Mouse (Mus musculus) embryonic fibroblast, embryonic 13.5 days (primary cell): Measurements from ENCODE around the gene Tnfrsf26. TPM values are rescaled to one million over a fixed set of nuclear protein-coding genes. Genes with fewer than 3 reads are reported as not detected.
A peak's percentile ranks its signal among the peaks of the same experiment; 100 is the strongest.
"Not testable (repeated sequence)": the region's sequence is repeated elsewhere in the genome, so short reads cannot be mapped to it uniquely, and the experiment has no call there.

Source experiments
- H3K27ac ChIP-seq: 2 replicates; pipeline ENCODE4 v1.5.1; 2012; ENCODE audit warnings: low read length, control low read depth, inconsistent platforms; ENCODE audit not compliant: insufficient read depth
- H3K4me1 ChIP-seq: 2 replicates; pipeline ENCODE4 v1.6.1; 2011; ENCODE audit warnings: low read length; ENCODE audit not compliant: control insufficient read depth, insufficient read depth
- H3K4me3 ChIP-seq: 2 replicates; pipeline ENCODE4 v1.5.1; 2011; ENCODE audit warnings: mild to moderate bottlenecking, control low read depth, low read length; ENCODE audit not compliant: insufficient read depth
- CTCF ChIP-seq: IDR thresholded peaks from 2 replicates; pipeline ENCODE4 v1.5.1; 2011; ENCODE audit warnings: mild to moderate bottlenecking, control low read depth, low read length, moderate library complexity, borderline replicate concordance; ENCODE audit not compliant: insufficient read depth
- POLR2A ChIP-seq: IDR thresholded peaks from 2 replicates; pipeline ENCODE4 v1.6.1; 2011; ENCODE audit warnings: low read depth, mild to moderate bottlenecking, control low read depth, low read length, moderate library complexity
- polyA plus RNA-seq: library from polyadenylated mRNA; stranded (reverse); fragments of >200 nt; gene quantifications from 2 replicates; pipeline ENCODE4 v1.2.4, GENCODE M21; 2011; ENCODE audit warnings: low read depth; ENCODE audit not compliant: missing spikeins, insufficient read length

The Tnfrsf26 gene
- 1.4 and 1.6 TPM in 2 replicates for polyA plus RNA-seq

GRCm38 (mm10) chr7:143628540-143628939 is at the start of gene Tnfrsf26:
Gene Tnfrsf26, minus strand, starts transcription at chr7:143628722.
- Histone ChIP-seq H3K27ac (no peak within 1 kb of the TSS), H3K4me3 (no peak within 1 kb of the TSS), H3K4me1 (peaks cover 4% of the 10 kb centered on the region)
- no peak for TF ChIP-seq CTCF
- TF ChIP-seq POLR2A: no peak

- Histone ChIP-seq H3K27ac (no peak overlapping the region), H3K4me1 (no peaks in the 10 kb centered on the region), H3K4me3 (no peak overlapping the region)
- TF ChIP-seq CTCF (no peak), POLR2A (no peak)
Observed at GRCm38 (mm10) chr7:143666427-143667311, 38.1 kb upstream of the Tnfrsf26 start.

GRCm38 (mm10) chr7:143663470-143663869 is 34.9 kb upstream of the Tnfrsf26 start:
- Histone ChIP-seq H3K27ac (no peak overlapping the region), H3K4me1 (no peaks in the 10 kb centered on the region), H3K4me3 (no peak overlapping the region)
- TF ChIP-seq CTCF (no peak), POLR2A (no peak)

- Histone ChIP-seq H3K4me3 (no peak overlapping the region), H3K27ac (no peak overlapping the region), H3K4me1 (no peaks in the 10 kb centered on the region)
- TF ChIP-seq POLR2A (no peak), CTCF (no peak)
Observed at GRCm38 (mm10) chr7:143660797-143661196, 32.3 kb upstream of the Tnfrsf26 start.

GRCm38 (mm10) chr7:143649769-143650346 is 21.3 kb upstream of the Tnfrsf26 start:
- H3K4me1 ChIP-seq, H3K27ac ChIP-seq, H3K4me3 ChIP-seq: not testable (repeated sequence)

GRCm38 (mm10) chr7:143649034-143649768 is 20.7 kb upstream of the Tnfrsf26 start, which contains the start of gene Tnfrsf22:
Gene Tnfrsf22, minus strand, starts transcription at chr7:143649661.
- TF ChIP-seq CTCF (no peak), POLR2A (peak; percentile 77)
- Histone ChIP-seq H3K4me3 (peak within 1 kb of the TSS; percentile 69), H3K4me1 (no peaks in the 10 kb centered on the region), H3K27ac (no peak within 1 kb of the TSS)

- H3K27ac ChIP-seq, H3K4me1 ChIP-seq, H3K4me3 ChIP-seq: not testable (repeated sequence)
Observed at GRCm38 (mm10) chr7:143643949-143644348, 15.4 kb upstream of the Tnfrsf26 start.

- no peak overlapping the region for H3K27ac ChIP-seq
- H3K4me3 ChIP-seq: no peak overlapping the region
- TF ChIP-seq POLR2A (no peak), CTCF (no peak)
Observed at GRCm38 (mm10) chr7:143636674-143637073, 8.2 kb upstream of the Tnfrsf26 start.

GRCm38 (mm10) chr7:143631503-143631902 is 3.0 kb upstream of the Tnfrsf26 start:
- H3K4me3 ChIP-seq: no peak overlapping the region
- H3K27ac ChIP-seq: no peak overlapping the region
- TF ChIP-seq POLR2A: no peak
- no peak for TF ChIP-seq CTCF
- H3K4me1 ChIP-seq: no peaks in the 10 kb centered on the region; the same call in none of the 2 replicates

More at GRCm38 (mm10) chr7:143636674-143637073, 8.2 kb upstream of the Tnfrsf26 start:
- no peaks in the 10 kb centered on the region for H3K4me1 ChIP-seq

- no peak overlapping the region for H3K27ac ChIP-seq
- H3K4me3 ChIP-seq: no peak overlapping the region
- TF ChIP-seq CTCF: no peak
- no peak for TF ChIP-seq POLR2A
- H3K4me1 ChIP-seq: peaks cover 4% of the 10 kb centered on the region
Observed at GRCm38 (mm10) chr7:143629501-143629900, 979 bp upstream of the Tnfrsf26 start.
